Mouse (Mus musculus): ENCODE measurements around the gene Lrit3. TPM values are rescaled to one million over a fixed set of nuclear protein-coding genes. Genes with fewer than 3 reads are reported as not detected.

Gene Lrit3
- polyA plus RNA-seq, 1 experiment from 2014 or later, result not detected

DNA sequence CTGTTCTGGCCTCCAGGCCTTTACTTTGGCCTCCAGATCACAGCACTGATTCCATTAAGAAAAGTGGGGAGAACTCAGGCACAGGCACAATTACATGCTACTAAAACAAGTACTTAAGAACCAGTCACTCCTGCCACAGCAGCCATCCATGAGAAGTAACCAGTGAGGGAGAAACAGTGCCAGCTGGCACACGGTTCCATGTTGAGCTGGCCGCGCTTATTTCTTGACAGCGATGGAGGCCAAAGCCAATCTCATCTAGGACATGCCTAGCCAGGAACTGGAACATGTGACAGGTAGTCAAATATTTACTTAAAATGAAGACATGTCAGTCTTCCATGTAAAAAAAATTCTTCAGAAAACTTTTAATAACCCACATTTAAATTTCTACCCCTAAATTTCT lies 20.3 kb upstream of the Lrit3 start:
- H3K27ac ChIP-seq, result no peak overlapping the region
- 93% methylated on average over 4 of the region's 4 CpGs for WGBS
- no peak for ATAC-seq (ENCODE audit: low FRiP score)
- H3K4me3 ChIP-seq (replicated peaks), result no peak overlapping the region
- no peak overlapping the region for H3K9ac ChIP-seq
- no peaks in the 10 kb centered on the region for H3K9me3 ChIP-seq
- H3K4me2 ChIP-seq, result no peak overlapping the region
- H3K27me3 ChIP-seq, result no peaks in the 10 kb centered on the region
- H3K4me1 ChIP-seq, result peaks cover 7% of the 10 kb centered on the region
- H3K36me3 ChIP-seq (replicated peaks), result peaks cover 48% of the 10 kb centered on the region

DNA sequence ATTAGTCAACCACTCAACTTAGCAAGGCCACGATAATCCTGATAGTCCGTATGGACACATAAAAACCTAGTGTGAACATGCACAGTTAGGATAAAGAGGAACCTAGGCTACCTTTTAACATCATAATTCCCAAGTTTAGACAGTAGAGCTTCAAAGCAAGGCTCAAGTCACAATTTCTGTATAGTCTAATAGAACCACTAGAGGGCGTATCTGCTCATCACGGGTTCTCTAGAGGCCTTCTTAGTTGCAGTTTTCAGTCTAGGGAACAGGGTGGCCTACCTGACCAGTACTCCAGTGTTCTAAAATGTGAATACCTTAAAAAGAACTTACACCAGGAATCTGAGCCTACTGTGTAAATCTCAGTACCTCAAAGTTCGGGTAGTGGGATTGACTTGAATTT lies 19.5 kb upstream of the Lrit3 start:
- no peak; the same call in 1 of the 2 replicates for ATAC-seq (ENCODE audit: low FRiP score)
- WGBS, result 56% methylated on average over 5 of the region's 5 CpGs

DNA sequence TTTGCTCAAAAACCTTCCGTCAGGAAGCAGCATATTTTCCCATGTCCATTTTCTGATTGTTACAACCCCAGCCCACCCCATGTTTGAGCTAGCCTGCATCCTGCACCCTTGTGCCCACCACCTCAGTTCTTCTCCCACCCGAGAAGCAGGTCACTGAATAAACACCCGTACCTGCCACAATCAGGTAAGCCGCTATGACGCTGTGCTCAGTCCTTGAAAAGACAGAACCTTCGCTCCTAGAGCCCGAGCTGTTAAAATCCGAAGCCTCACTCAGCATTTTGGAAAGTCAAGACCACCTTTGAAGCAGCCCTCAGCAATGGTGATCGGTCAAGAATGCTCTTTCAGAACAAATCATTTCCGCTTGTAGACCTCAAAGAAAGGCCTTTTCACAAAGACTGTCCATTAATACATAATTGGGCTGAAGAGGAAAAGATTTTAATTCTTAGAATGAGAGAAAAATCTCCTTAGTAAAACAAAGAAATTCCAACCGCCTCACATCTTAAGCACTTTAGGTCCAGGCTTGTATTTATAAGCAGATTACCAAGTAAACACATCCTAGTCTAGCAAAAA lies 18.5 kb upstream of the Lrit3 start, which contains the start of gene Rrh:
Gene Rrh (minus strand): TSS at position 382 of the 570 bp plus-strand sequence.
- Histone ChIP-seq H3K4me1 (peaks cover 4% of the 10 kb centered on the region; the same call in 1 of the 2 replicates), H3K4me2 (no peak within 1 kb of the TSS), H3K9me3 (no peaks in the 10 kb centered on the region), H3K36me3 (replicated peaks) (peaks cover 37% of the 10 kb centered on the region), H3K27me3 (no peaks in the 10 kb centered on the region), H3K4me3 (replicated peaks) (no peak within 1 kb of the TSS), H3K27ac (no peak within 1 kb of the TSS), H3K9ac (no peak within 1 kb of the TSS)
- WGBS, result 34% methylated on average over 11 of the region's 11 CpGs
- ATAC-seq (ENCODE audit: low FRiP score), result no peak

More for the DNA sequence above, 19.5 kb upstream of the Lrit3 start:
- Histone ChIP-seq H3K9ac (no peak overlapping the region), H3K27me3 (no peaks in the 10 kb centered on the region), H3K4me2 (no peak overlapping the region), H3K36me3 (replicated peaks) (peaks cover 45% of the 10 kb centered on the region), H3K4me1 (peaks cover 4% of the 10 kb centered on the region; the same call in 1 of the 2 replicates), H3K4me3 (replicated peaks) (no peak overlapping the region), H3K27ac (no peak overlapping the region), H3K9me3 (no peaks in the 10 kb centered on the region)

DNA sequence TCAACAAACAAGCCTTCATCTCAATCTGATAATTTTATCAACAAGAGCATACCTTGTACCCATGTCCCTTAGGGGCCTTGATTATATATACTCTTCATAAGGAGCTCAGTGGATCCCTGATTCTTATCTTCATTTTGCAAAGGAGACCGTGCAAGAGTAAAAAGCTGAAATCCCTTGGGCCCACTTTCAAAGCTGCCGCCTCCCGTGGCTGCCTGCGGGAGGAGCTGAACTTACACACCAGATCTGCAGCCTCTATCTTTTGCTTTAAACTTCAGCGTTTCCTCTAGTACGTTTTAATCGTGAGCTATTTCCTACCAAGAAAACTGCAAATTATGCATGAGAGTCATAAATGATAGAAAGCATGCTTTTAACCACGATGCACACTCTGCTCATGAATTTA lies 17.9 kb upstream of the Lrit3 start:
- 81% methylated on average over 8 of the region's 8 CpGs for WGBS
- H3K27me3 ChIP-seq, result no peaks in the 10 kb centered on the region
- peaks cover 36% of the 10 kb centered on the region for H3K36me3 ChIP-seq (replicated peaks)
- no peak overlapping the region for H3K4me3 ChIP-seq (replicated peaks)
- no peak overlapping the region for H3K9ac ChIP-seq
- no peak overlapping the region for H3K27ac ChIP-seq
- ATAC-seq (ENCODE audit: low FRiP score), result no peak
- H3K4me2 ChIP-seq, result no peak overlapping the region
- H3K4me1 ChIP-seq, result peaks cover 4% of the 10 kb centered on the region; the same call in 1 of the 2 replicates
- no peaks in the 10 kb centered on the region for H3K9me3 ChIP-seq

DNA sequence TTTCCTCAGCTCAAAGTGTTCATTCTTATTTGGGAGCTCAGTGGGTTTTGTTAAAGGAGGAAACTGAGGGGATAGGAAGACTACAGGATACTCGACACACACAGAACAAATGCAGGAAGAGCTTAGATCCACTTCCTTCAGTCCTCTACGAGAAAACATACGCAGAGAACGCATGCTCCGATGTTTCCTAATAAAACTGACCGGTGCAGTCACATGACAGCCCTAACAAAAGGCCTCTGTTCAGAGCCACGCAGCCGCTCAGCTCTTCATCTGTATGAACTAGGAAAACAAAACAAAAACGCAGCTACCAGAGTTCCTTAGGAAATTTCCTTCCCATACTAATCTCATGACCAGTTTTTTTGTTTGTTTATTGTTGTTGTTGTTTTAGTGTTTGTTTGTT lies 17.0 kb upstream of the Lrit3 start:
- H3K4me2 ChIP-seq, result no peak overlapping the region
- 58% methylated on average over 9 of the region's 9 CpGs for WGBS
- no peaks in the 10 kb centered on the region for H3K27me3 ChIP-seq
- no peak overlapping the region for H3K4me3 ChIP-seq (replicated peaks)
- peaks cover 4% of the 10 kb centered on the region; the same call in 1 of the 2 replicates for H3K4me1 ChIP-seq
- peak; percentile 57; the same call in 1 of the 2 replicates for ATAC-seq (ENCODE audit: low FRiP score)
- no peak overlapping the region for H3K27ac ChIP-seq
- H3K9me3 ChIP-seq, result no peaks in the 10 kb centered on the region
- peaks cover 30% of the 10 kb centered on the region for H3K36me3 ChIP-seq (replicated peaks)
- H3K9ac ChIP-seq, result no peak overlapping the region

DNA sequence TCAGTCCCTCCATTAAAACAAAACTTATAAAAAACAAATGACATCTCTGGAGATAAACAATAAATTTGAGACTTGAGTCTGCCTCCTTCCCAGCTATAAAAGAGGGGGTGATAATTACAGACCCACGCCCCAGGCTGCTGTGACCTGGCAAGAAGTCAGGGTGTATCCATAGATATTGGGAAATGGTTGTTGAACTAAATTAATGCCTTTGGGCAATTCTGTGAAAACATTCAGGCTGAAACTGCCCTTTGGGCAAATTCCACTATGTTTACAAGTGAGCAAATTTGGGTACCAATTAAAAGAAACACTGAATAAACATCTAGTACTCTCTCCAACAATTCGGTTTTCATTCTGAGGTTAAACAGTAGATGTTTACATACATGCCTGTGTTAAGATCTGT lies 4.8 kb downstream of the Lrit3 start:
- no peaks in the 10 kb centered on the region for H3K4me1 ChIP-seq
- H3K27ac ChIP-seq, result no peak overlapping the region
- no peaks in the 10 kb centered on the region for H3K36me3 ChIP-seq (replicated peaks)
- H3K4me3 ChIP-seq (replicated peaks), result no peak overlapping the region
- no peak overlapping the region for H3K9ac ChIP-seq
- WGBS, result 82% methylated on average over 2 of the region's 2 CpGs
- no peaks in the 10 kb centered on the region for H3K9me3 ChIP-seq
- ATAC-seq (ENCODE audit: low FRiP score), result no peak
- no peaks in the 10 kb centered on the region for H3K27me3 ChIP-seq
- H3K4me2 ChIP-seq, result no peak overlapping the region

DNA sequence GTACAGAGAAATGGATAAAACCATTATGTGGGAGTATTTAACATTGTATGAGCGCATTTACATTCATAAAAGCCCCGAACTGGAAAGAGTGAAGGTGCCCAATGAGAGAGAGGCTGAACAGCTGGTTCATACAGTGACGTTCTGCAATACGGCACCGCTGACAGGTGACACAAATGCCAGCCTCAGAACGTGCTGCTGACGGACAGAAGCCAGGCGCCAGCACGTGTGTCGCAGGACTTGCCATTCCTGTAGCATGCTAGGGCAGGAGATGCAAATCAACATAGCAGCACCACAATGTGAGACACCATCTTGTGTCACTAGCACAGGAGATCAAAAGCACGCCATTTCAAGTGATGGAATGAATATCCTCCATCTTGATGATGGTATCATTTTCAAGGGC lies 5.3 kb downstream of the Lrit3 start:
- H3K36me3 ChIP-seq (replicated peaks), result no peaks in the 10 kb centered on the region
- no peak overlapping the region for H3K9ac ChIP-seq
- H3K4me3 ChIP-seq (replicated peaks), result no peak overlapping the region
- no peak for ATAC-seq (ENCODE audit: low FRiP score)
- H3K9me3 ChIP-seq, result no peaks in the 10 kb centered on the region
- H3K27me3 ChIP-seq, result no peaks in the 10 kb centered on the region
- no peak overlapping the region for H3K27ac ChIP-seq
- no peak overlapping the region for H3K4me2 ChIP-seq
- H3K4me1 ChIP-seq, result no peaks in the 10 kb centered on the region
- WGBS, result 87% methylated on average over 11 of the region's 11 CpGs

DNA sequence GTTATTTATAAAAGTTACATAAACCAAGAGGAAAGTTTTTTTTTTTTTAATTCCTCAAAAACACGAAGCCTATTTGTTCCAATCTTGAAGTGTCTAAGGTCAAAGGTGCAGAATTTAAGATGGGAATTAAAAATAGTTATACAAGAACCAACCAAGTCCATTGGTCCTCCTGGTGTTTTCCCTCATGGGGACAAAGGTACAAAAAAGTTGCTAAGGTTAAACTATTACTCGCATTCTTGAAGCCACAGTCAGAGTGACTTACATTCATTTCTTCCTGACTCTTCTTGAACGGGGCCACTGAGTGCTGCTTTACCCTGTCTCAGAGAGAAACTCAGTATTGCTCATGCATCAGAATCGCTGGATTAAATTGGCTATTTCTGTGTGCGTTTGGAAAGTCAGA lies 6.5 kb downstream of the Lrit3 start:
- no peaks in the 10 kb centered on the region for H3K9me3 ChIP-seq
- no peak for ATAC-seq (ENCODE audit: low FRiP score)
- WGBS, result 78% methylated on average over 5 of the region's 5 CpGs
- no peak overlapping the region for H3K9ac ChIP-seq
- no peaks in the 10 kb centered on the region for H3K36me3 ChIP-seq (replicated peaks)
- no peaks in the 10 kb centered on the region for H3K4me1 ChIP-seq
- no peak overlapping the region for H3K27ac ChIP-seq
- no peaks in the 10 kb centered on the region for H3K27me3 ChIP-seq
- H3K4me2 ChIP-seq, result no peak overlapping the region
- no peak overlapping the region for H3K4me3 ChIP-seq (replicated peaks)

DNA sequence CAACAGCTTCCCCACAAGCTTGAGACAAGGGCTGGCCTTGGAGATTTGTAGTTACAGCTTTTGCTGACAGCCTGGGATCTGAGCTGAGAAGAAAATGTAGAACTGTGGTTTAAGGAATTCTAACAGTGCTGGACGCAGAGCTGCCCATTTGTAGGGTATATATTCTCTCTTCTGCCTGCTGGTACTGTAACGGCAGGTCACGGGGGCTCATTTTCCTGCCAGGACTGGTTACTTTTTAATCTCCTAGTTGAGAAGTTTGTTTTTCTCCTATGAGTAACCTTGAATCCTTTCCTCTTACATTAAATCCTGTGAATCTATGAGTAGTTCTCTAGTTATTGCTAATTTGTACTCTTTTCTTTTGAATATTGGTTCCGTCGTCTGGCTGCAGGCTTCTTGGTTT lies 10.0 kb downstream of the Lrit3 start:
- H3K4me2 ChIP-seq, result no peak overlapping the region
- WGBS, result 89% methylated on average over 5 of the region's 5 CpGs

DNA sequence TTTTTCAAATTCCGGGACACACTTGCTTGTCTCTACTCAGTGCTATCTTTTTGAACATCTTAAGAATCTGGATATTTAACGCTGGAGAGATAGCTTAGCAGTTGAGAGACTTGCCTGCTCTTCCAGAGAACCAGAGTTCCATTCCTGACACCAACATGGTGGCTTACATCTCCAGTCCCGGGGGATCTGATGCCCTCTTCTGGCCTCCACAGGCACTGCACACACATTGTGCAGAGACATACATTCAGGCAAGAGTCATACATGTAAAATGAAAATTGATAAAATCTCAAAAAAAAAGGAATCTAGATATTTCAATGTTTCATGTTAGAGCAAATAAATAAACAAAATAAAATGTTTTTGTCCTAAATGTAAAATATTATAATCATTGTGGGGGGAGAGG lies 21.1 kb downstream of the Lrit3 start:
- Histone ChIP-seq H3K27ac (no peak overlapping the region), H3K27me3 (no peaks in the 10 kb centered on the region), H3K4me1 (0 out of 2 replicates have a peak, but pooled peaks cover 4% of the 10 kb centered on the region), H3K36me3 (replicated peaks) (no peaks in the 10 kb centered on the region), H3K4me3 (replicated peaks) (no peak overlapping the region), H3K9me3 (no peaks in the 10 kb centered on the region), H3K4me2 (no peak overlapping the region), H3K9ac (no peak overlapping the region)
- WGBS, result 85% methylated on average over 3 of the region's 3 CpGs
- no peak for ATAC-seq (ENCODE audit: low FRiP score)

More for the DNA sequence above, 10.0 kb downstream of the Lrit3 start:
- no peak overlapping the region for H3K27ac ChIP-seq
- H3K36me3 ChIP-seq (replicated peaks), result no peaks in the 10 kb centered on the region
- no peak overlapping the region for H3K9ac ChIP-seq
- H3K4me1 ChIP-seq, result no peaks in the 10 kb centered on the region
- ATAC-seq (ENCODE audit: low FRiP score), result no peak
- no peak overlapping the region for H3K4me3 ChIP-seq (replicated peaks)
- H3K27me3 ChIP-seq, result no peaks in the 10 kb centered on the region
- no peaks in the 10 kb centered on the region for H3K9me3 ChIP-seq

DNA sequence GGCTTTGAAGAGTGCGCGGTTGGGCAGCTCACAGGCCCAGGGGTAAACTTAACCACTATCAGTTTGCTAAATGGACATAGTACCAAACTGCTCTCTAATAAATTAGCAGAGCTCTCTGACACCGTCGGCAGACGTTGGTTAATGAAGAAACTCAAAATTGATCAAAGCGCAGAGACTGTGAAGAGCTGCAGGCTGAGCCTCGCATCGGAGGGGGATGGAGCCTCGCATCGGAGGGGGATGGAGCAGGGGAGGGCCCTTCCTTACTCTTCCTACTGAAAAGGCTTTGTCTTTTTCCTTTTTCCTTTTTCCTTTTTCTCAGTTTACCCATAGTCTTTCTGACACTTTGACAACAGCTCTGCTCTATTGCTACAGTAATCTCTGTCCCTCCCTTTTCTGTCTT lies 22.4 kb downstream of the Lrit3 start:
- Histone ChIP-seq H3K9ac (no peak overlapping the region), H3K4me1 (0 out of 2 replicates have a peak, but pooled peaks cover 4% of the 10 kb centered on the region), H3K4me2 (no peak overlapping the region), H3K27me3 (no peaks in the 10 kb centered on the region), H3K36me3 (replicated peaks) (no peaks in the 10 kb centered on the region), H3K27ac (no peak overlapping the region), H3K9me3 (no peaks in the 10 kb centered on the region), H3K4me3 (replicated peaks) (no peak overlapping the region)
- no peak for ATAC-seq (ENCODE audit: low FRiP score)
- 25% methylated on average over 10 of the region's 10 CpGs for WGBS

DNA sequence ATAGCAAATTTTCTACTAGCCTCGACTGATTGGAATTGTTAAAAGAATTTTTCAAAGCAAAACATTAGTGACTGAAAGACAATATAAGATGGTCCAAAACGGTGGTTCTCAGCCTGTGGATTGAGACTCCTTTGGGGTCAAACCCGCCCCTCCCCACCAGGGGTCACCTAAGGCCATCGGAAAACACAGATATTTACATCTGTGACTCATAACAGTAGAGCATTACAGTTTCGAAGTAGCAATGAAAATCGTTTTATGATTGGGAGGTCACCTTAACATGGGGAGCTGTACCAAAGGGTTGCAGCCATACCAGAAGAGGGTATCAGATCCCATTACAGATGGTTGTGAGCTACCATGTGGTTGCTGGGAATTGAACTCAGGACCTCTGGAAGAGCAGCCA lies 32.6 kb downstream of the Lrit3 start:
- Histone ChIP-seq H3K27me3 (no peaks in the 10 kb centered on the region), H3K4me3 (replicated peaks) (no peak overlapping the region), H3K9me3 (no peaks in the 10 kb centered on the region), H3K4me2 (no peak overlapping the region), H3K4me1 (no peaks in the 10 kb centered on the region), H3K36me3 (replicated peaks) (no peaks in the 10 kb centered on the region), H3K9ac (no peak overlapping the region), H3K27ac (no peak overlapping the region)
- ATAC-seq (ENCODE audit: low FRiP score), result no peak
- WGBS, result 82% methylated on average over 6 of the region's 6 CpGs

Measured in forebrain, embryonic 12.5 days (tissue).